Mouse (Mus musculus) embryonic stem cell, embryonic (primary cell): ENCODE measurements around the gene Mpig6b.

ENCODE experiments used
- CTCF ChIA-PET, 4 experiments: fragments of 300-600 bp in 2 of 4; fragments of 350-600 bp in 2 of 4; sonication (Branson Sonifier 250); formaldehyde crosslinking; loops; one replicate each; lab custom pipeline; 2022; ENCODE audit warnings: inconsistent platforms in 2 of 4; lab: Charles Lee
- POLR2A ChIA-PET, 4 experiments: fragments of 300-600 bp in 2 of 4; fragments of 350-600 bp in 2 of 4; sonication (Branson Sonifier 250); formaldehyde crosslinking; loops; one replicate each; lab custom pipeline; 2022; ENCODE audit warnings: antibody characterized with exemption in 4 of 4, inconsistent platforms in 1 of 4; lab: Charles Lee

The Mpig6b gene

GRCm38 (mm10) chr17:35058911-35059892 lies 6.8 kb downstream of the Mpig6b start, which contains the start of gene Ddah2:
Gene Ddah2, plus strand, starts transcription at chr17:35059035.
- ChIA-PET CTCF (interaction anchor here (0.5 to 2.5 kb wide), 23 partner anchors 9 to 728 kb away, joined by 3 to 13 read pairs (median 4); partner anchors contain the start of genes Abhd16a (in 1 of the 4), Clic1 (in 1 of the 4), Csnk2b (in 1 of the 4) and Gpank1 (in 1 of the 4)), POLR2A (interaction anchor here in 3 of 4 experiments (0.6 to 5.6 kb wide), 74 partner anchors 8 to 412 kb away, joined by 3 to 105 read pairs (median 4); partner anchors contain the start of genes Clic1 (in 3 of the 3), Ddx39b (in 3 of the 3), Ly6g6e (in 3 of the 3) and Msh5 (in 3 of the 3))

DNA sequence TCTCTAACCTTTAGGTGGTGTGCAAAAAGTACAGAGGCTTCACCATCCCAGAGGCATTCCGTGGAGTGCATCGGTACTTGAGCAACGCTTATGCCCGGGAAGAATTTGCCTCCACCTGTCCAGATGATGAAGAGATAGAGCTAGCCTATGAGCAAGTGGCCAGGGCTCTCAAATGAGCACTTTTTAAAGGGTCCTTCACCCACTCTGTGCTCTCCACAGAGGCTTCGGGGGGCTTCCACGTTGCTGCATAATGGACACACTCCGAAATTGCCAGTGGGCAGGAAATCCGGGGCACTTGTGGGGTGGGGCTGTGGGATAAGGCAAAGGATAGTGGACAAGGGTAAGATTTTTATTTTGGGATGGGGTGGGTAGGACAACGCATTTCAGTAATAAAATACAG lies 7.7 kb downstream of the Mpig6b start:
- ChIA-PET POLR2A (interaction anchor here in 3 of 4 experiments (0.6 to 5.6 kb wide), 46 partner anchors 10 to 327 kb away, joined by 3 to 105 read pairs (median 5); partner anchors contain the start of genes Ddx39b (in 3 of the 3), Msh5 (in 3 of the 3), Clic1 (in 2 of the 3) and D17H6S53E (in 2 of the 3)), CTCF (interaction anchor here (0.5 to 2.5 kb wide), 14 partner anchors 12 to 729 kb away, joined by 3 to 13 read pairs (median 4); partner anchors contain the start of genes Abhd16a (in 1 of the 4), Csnk2b (in 1 of the 4), Gpank1 (in 1 of the 4) and Msh5 (in 1 of the 4))

DNA sequence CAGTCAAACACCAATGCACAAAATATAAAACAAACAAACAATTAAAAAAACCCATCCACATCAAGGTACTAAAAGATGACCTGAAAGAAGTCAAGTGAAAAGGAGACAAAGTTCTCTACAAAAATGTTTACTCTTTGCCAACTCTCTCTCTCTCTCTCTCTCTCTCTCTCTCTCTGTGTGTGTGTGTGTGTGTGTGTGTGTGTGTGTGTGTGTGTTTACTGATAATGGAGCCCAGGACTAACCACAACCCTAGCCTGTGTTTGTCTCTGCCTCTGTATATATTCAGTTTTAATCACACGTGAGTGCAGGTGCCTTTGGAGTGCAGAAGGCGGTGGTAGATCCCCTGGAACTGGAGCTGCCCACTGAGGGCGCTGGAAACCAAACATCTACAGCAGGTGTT lies 8.9 kb downstream of the Mpig6b start:
- ChIA-PET CTCF (no interaction called here), POLR2A (interaction anchor here in 1 of 4 experiments (0.7 kb wide), 1 partner anchor 28 kb away, joined by 3 read pairs; no protein-coding TSS in a partner anchor)

GRCm38 (mm10) chr17:35055691-35056495 lies 10.1 kb downstream of the Mpig6b start:
- POLR2A ChIA-PET = interaction anchor here in 3 of 4 experiments (0.6 to 1.2 kb wide), 5 partner anchors 9 to 76 kb away, joined by 3 to 8 read pairs (median 3); partner anchors contain the start of gene Msh5 (in 1 of the 3)
- CTCF ChIA-PET = interaction anchor here in 1 of 4 experiments (0.5 kb wide), 1 partner anchor 89 kb away, joined by 7 read pairs; no protein-coding TSS in a partner anchor

GRCm38 (mm10) chr17:35052271-35052798 lies 13.6 kb downstream of the Mpig6b start:
- POLR2A ChIA-PET = interaction anchor here in 3 of 4 experiments (0.6 to 8.9 kb wide), 21 partner anchors 8 to 933 kb away, joined by 3 to 105 read pairs (median 4); partner anchors contain the start of genes Ddah2 (in 2 of the 3), H2-DMa (in 2 of the 3), Ly6g6e (in 2 of the 3) and Hspa1b (in 1 of the 3)

DNA sequence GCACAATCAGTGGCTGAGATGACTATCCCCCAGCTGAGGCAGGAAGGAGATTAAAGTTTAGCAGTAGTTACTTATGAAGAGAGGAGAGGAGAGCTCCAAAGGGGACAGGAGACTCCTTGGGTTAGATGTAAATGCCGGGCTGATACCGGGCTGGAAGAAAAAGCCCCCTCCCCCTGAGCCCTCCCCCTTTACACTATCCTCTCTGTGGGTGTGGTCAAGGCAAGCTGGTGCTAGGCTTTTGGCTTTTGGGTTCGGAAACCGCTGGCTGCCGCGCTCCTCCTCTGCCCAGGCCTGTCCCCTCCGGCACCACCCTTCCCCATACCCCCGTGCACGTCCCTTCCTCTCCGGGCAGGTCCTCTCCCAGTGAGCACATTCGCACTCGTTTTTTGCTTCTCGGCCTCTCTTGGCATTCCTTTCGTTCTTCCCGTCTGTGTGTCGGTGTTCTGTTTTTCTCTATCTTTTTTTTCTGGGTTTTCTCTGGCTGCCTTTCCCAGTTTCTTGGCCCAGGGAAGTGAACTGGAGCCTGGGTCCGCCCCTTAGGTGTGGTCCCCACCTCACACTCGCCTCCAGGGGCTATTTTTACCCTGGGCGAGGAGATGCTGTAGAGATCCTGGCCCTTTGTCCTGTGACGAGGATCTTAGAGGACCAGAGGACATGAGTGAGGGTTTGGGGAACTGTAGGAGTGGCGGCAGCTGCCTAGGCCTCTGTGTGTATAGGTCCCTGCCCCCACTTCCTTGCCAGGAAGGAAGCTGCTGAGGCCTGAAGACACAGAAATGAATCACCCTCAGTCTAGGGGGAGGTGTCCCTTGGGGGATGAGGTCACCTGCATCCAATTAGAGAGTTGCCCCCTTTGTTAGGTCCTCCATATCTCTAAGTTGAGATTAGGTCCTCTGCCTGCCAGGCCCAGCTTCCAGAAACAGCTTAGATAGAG lies 14.6 kb downstream of the Mpig6b start:
- ChIA-PET CTCF (interaction anchor here (0.6 to 2.1 kb wide), 12 partner anchors 8 to 468 kb away, joined by 3 to 16 read pairs (median 4); partner anchors contain the start of genes Abhd16a (in 1 of the 4) and Ddah2 (in 1 of the 4)), POLR2A (interaction anchor here (0.5 to 8.9 kb wide), 36 partner anchors 9 to 1291 kb away, joined by 3 to 105 read pairs (median 4); partner anchors contain the start of genes Ly6g6e (in 3 of the 4), Ddah2 (in 2 of the 4), H2-DMa (in 2 of the 4) and Hspa1b (in 1 of the 4))

More at GRCm38 (mm10) chr17:35052271-35052798, 13.6 kb downstream of the Mpig6b start:
- CTCF ChIA-PET = interaction anchor here in 3 of 4 experiments (1.0 to 1.5 kb wide), 4 partner anchors 9 to 36 kb away, joined by 3 to 5 read pairs (median 4); partner anchors contain the start of gene Abhd16a (in 1 of the 3)

GRCm38 (mm10) chr17:35050126-35050750 lies 15.7 kb downstream of the Mpig6b start:
- CTCF ChIA-PET = interaction anchor here in 2 of 4 experiments (0.6 to 2.1 kb wide), 5 partner anchors 9 to 478 kb away, joined by 3 to 8 read pairs (median 3); partner anchors contain the start of gene Ddah2 (in 1 of the 2)
- POLR2A ChIA-PET = interaction anchor here (0.5 to 8.9 kb wide), 26 partner anchors 9 to 196 kb away, joined by 3 to 105 read pairs (median 4); partner anchors contain the start of gene Ddah2 (in 2 of the 4)

GRCm38 (mm10) chr17:35049561-35050016 lies 16.4 kb downstream of the Mpig6b start, which contains the start of gene Clic1:
Gene Clic1, plus strand, starts transcription at chr17:35049966.
- POLR2A ChIA-PET = interaction anchor here (0.6 to 8.9 kb wide), 20 partner anchors 10 to 197 kb away, joined by 3 to 105 read pairs (median 4); partner anchors contain the start of genes Ddah2 (in 2 of the 4) and Sapcd1 (in 1 of the 4)
- CTCF ChIA-PET = interaction anchor here in 3 of 4 experiments (0.6 to 2.1 kb wide), 7 partner anchors 10 to 477 kb away, joined by 3 to 8 read pairs (median 3); partner anchors contain the start of genes Ddah2 (in 1 of the 3) and Ltb (in 1 of the 3)

GRCm38 (mm10) chr17:35048932-35049440 lies 17.0 kb downstream of the Mpig6b start:
- CTCF ChIA-PET = interaction anchor here in 2 of 4 experiments (0.6 to 2.1 kb wide), 5 partner anchors 11 to 490 kb away, joined by 3 to 8 read pairs (median 4); partner anchors contain the start of genes Ddah2 (in 1 of the 2) and Ltb (in 1 of the 2)

DNA sequence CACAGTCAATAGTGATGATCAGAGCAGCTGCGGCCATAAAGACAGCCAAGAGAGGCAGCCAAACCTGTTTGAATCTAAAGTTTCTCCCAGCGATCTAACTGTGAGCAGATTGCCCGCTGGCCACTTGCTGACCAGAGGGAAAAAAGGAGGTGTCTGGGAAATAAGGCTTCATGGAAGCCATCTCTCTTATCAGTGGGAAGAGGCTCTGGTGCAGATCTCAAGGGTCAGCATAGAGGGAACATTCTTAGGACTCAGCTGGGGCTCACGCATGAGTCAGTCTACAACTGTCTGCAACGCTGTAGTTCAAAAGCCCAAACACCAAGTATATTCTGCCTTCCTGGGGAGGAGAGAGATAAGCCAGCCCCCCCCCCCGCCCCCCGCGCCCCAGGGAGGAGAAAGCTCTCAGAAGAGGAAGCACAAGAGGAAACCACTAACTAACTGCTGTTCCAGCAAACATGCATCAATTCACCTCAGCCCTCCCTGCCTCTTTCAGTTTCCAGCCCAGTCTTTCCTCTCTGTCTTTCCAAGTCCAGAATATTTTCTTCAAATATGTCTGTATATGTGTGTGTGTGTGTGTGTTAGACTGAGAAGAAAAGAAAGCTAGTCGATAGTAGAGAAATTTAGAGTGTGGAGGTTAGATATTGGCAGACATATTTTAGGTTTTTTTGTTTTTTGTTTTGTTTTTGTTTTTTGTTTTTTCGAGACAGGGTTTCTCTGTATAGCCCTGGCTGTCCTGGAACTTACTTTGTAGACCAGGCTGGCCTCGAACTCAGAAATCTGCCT lies 17.6 kb downstream of the Mpig6b start:
- POLR2A ChIA-PET = interaction anchor here (0.6 to 8.9 kb wide), 14 partner anchors 12 to 115 kb away, joined by 3 to 105 read pairs (median 3); partner anchors contain the start of genes Ddah2 (in 2 of the 4) and Gpank1 (in 2 of the 4)
- CTCF ChIA-PET = interaction anchor here in 3 of 4 experiments (0.6 to 1.4 kb wide), 5 partner anchors 23 to 489 kb away, joined by 3 to 5 read pairs (median 4); no protein-coding TSS in a partner anchor

More at GRCm38 (mm10) chr17:35048932-35049440, 17.0 kb downstream of the Mpig6b start:
- POLR2A ChIA-PET = interaction anchor here in 3 of 4 experiments (0.6 to 8.9 kb wide), 14 partner anchors 11 to 154 kb away, joined by 3 to 105 read pairs (median 4); partner anchors contain the start of genes Ddah2 (in 2 of the 3) and Sapcd1 (in 1 of the 3)

- POLR2A ChIA-PET = interaction anchor here (0.6 to 8.9 kb wide), 12 partner anchors 12 to 105 kb away, joined by 3 to 105 read pairs (median 3); partner anchors contain the start of genes Ddah2 (in 2 of the 4) and Gpank1 (in 2 of the 4)
- CTCF ChIA-PET = interaction anchor here in 2 of 4 experiments (0.6 to 1.4 kb wide), 2 partner anchors 40 to 63 kb away, joined by 5 to 8 read pairs; no protein-coding TSS in a partner anchor
These were observed 18.3 kb downstream of the Mpig6b start for GRCm38 (mm10) chr17:35047688-35048087.

GRCm38 (mm10) chr17:35046681-35047455 lies 19.1 kb downstream of the Mpig6b start, which contains the start of gene Msh5:
Gene Msh5, minus strand, starts transcription at chr17:35046745.
- ChIA-PET CTCF (interaction anchor here in 3 of 4 experiments (1.0 to 2.6 kb wide), 12 partner anchors 12 to 120 kb away, joined by 3 to 13 read pairs (median 6); partner anchors contain the start of gene Ddah2 (in 1 of the 3)), POLR2A (interaction anchor here (0.6 to 8.9 kb wide), 62 partner anchors 8 to 443 kb away, joined by 3 to 105 read pairs (median 5); partner anchors contain the start of genes Ddah2 (in 3 of the 4), Sapcd1 (in 3 of the 4), D17H6S53E (in 2 of the 4) and Ddx39b (in 2 of the 4))
